Mouse (Mus musculus) lung, embryonic 14.5 days (tissue): ENCODE data around the gene Ptprd. TPM values are rescaled to one million over a fixed set of nuclear protein-coding genes. Genes with fewer than 3 reads are reported as not detected.

ENCODE experiments used
- ATAC-seq: fragments of 200-750 bp; cut with Nextera tagmentation; 2 replicates; pipeline ENCODE4 v1.8.0; 2017; ENCODE audit warnings: mild to moderate bottlenecking, moderate TSS enrichment, moderate library complexity; ENCODE audit not compliant: insufficient read depth
- DNase-seq: peaks from one replicate; pipeline ENCODE4 v3.0.0-alpha.2; 2015
- H3K27ac ChIP-seq: fragments of 300-500 bp; sonication (generic); 2 replicates; pipeline ENCODE4 v1.5.1; 2014; ENCODE audit warnings: low read depth, mild to moderate bottlenecking, moderate library complexity
- H3K27me3 ChIP-seq: fragments of 300-500 bp; sonication (generic); 2 replicates; pipeline ENCODE4 v1.6.1; 2014; ENCODE audit warnings: low read length, control low read depth; ENCODE audit not compliant: insufficient read depth
- H3K36me3 ChIP-seq: fragments of 300-500 bp; sonication (generic); 2 replicates; pipeline ENCODE4 v1.6.1; 2014; ENCODE audit warnings: control low read depth; ENCODE audit not compliant: insufficient read depth
- H3K4me1 ChIP-seq: fragments of 300-500 bp; sonication (generic); 2 replicates; pipeline ENCODE4 v1.6.1; 2014; ENCODE audit warnings: antibody characterized with exemption, control low read depth; ENCODE audit not compliant: insufficient read depth
- H3K4me2 ChIP-seq: fragments of 300-500 bp; sonication (generic); 2 replicates; pipeline ENCODE4 v1.6.1; 2014; ENCODE audit warnings: mild to moderate bottlenecking
- H3K4me3 ChIP-seq: fragments of 300-500 bp; sonication (generic); 2 replicates; pipeline ENCODE4 v1.5.1; 2014; ENCODE audit warnings: low read depth, low read length
- H3K9ac ChIP-seq: fragments of 300-500 bp; sonication (generic); 2 replicates; pipeline ENCODE4 v1.6.1; 2014
- H3K9me3 ChIP-seq: fragments of 300-500 bp; sonication (generic); 2 replicates; pipeline ENCODE4 v1.6.1; 2016; ENCODE audit warnings: low read depth, low read length, control low read depth
- CTCF ChIP-seq: IDR thresholded peaks from 2 replicates; pipeline ENCODE4 v1.5.1; 2016; ENCODE audit warnings: antibody characterized with exemption, low read depth
- WGBS: fragments of 180-500 bp; shearing (Covaris S2); extraction: QIAGEN DNeasy Blood & Tissue Kit; methylation state at CpG from one replicate; pipeline ENCODE4 v1.1.7; 2014; 5-methylcytosine and 5-hydroxymethylcytosine counted together
- polyA plus RNA-seq: library from polyadenylated mRNA; unstranded; fragments of >200 nt; fragmentation: Nextera tagmentation; extraction: Ambion mirVana; gene quantifications from 2 replicates; pipeline ENCODE4 v1.2.1, GENCODE M21; 2014

The Ptprd gene
- polyA plus RNA-seq, 1 experiment from 2014 or later, result 25.3 TPM

DNA sequence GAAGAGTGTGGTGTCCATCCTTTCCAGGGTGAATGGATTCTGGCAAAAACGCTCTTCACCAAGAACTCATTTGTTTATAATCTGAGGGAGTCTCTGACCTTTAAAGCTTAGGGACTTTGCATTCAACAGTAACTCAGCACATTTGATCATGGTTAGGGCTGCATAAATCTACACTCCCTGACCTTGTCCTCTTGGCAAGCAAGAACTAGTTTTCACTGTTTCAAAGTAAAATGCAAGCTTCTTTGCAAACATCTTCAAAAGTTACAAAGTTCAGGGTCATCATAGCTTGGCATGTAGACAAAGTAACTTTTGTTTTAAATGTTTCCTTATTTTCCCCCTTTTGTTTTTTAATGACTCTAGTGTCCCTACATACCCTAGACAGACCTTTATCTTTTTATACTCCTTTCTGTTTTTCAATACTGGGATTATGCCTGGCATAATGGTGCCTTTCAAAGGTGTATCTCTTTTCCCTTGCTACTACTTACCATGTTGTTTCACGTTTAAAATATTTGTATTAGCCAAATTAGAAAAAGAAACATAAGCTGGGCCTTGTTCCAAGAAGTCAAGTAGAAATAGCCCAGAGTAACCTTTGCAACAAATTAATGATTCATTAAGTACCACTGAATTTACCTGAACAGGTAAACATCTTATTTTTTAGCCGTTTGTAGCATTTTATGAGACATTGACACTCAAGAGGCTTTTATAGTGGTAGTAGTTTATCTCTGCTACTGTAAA, 1743.2 kb downstream of the Ptprd start:
- H3K9me3 ChIP-seq, result no peaks in the 10 kb centered on the region
- no peaks in the 10 kb centered on the region for H3K4me1 ChIP-seq
- 62% methylated on average over 3 of the region's 3 CpGs for WGBS
- ATAC-seq (no peak), DNase-seq (no peak)
- no peak overlapping the region for H3K27ac ChIP-seq
- no peaks in the 10 kb centered on the region for H3K27me3 ChIP-seq
- no peak overlapping the region for H3K9ac ChIP-seq
- H3K4me3 ChIP-seq, result no peak overlapping the region
- TF ChIP-seq CTCF, result no peak
- H3K4me2 ChIP-seq, result no peak overlapping the region
- no peaks in the 10 kb centered on the region for H3K36me3 ChIP-seq

DNA sequence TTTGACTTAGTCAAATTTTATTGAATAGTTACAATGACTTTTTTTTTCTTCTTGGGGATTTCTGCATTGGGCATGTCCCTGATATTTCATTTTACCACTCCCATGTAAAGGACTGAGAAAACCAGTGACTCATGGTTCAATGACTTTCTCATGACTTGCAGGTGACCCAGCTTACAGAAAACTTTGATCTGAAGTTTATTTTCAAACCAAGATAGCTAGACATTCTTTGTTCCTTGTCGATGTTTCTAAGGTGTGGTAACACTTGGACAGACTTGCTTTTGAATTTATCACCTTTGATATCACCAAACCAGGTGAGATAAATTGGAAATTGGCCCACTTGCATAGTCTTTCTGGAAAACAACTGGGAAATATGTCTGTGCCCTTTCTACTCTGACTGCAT, 1747.1 kb downstream of the Ptprd start:
- no peak overlapping the region for H3K4me3 ChIP-seq
- no peaks in the 10 kb centered on the region for H3K36me3 ChIP-seq
- H3K4me1 ChIP-seq, result no peaks in the 10 kb centered on the region
- no peak for ATAC-seq
- TF ChIP-seq CTCF, result no peak
- no peak overlapping the region for H3K9ac ChIP-seq
- DNase-seq, result no peak
- H3K27me3 ChIP-seq, result no peaks in the 10 kb centered on the region
- WGBS, result 64% methylated on average over 1 of the region's 1 CpGs
- no peak overlapping the region for H3K4me2 ChIP-seq
- no peaks in the 10 kb centered on the region for H3K9me3 ChIP-seq
- H3K27ac ChIP-seq, result no peak overlapping the region

DNA sequence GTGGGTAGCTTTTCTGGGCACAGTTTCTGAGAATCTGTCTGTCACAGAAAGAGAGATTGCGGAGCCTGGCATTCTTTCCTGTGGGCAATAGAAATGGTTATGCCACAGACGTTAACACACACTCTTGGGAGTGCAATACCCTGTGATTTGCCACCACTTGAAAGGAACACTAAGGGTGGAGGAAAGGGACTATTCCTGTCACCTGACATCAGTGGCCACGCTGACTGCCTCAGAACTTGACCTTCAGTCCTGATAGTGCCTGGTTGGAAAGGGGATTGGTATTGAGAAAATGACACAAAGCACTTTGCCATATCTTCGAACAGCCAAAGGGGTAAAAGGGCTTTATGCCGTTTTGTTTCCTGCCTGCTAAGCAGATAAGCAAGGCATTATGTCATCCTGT, 1750.4 kb downstream of the Ptprd start:
- no peaks in the 10 kb centered on the region for H3K9me3 ChIP-seq
- H3K4me1 ChIP-seq, result no peaks in the 10 kb centered on the region
- no peak overlapping the region for H3K9ac ChIP-seq
- no peak overlapping the region for H3K4me2 ChIP-seq
- no peaks in the 10 kb centered on the region for H3K36me3 ChIP-seq
- H3K27me3 ChIP-seq, result no peaks in the 10 kb centered on the region
- H3K4me3 ChIP-seq, result no peak overlapping the region
- H3K27ac ChIP-seq, result no peak overlapping the region
- WGBS, result 55% methylated on average over 5 of the region's 5 CpGs
- no peak for ATAC-seq
- no peak for DNase-seq
- no peak for TF ChIP-seq CTCF

DNA sequence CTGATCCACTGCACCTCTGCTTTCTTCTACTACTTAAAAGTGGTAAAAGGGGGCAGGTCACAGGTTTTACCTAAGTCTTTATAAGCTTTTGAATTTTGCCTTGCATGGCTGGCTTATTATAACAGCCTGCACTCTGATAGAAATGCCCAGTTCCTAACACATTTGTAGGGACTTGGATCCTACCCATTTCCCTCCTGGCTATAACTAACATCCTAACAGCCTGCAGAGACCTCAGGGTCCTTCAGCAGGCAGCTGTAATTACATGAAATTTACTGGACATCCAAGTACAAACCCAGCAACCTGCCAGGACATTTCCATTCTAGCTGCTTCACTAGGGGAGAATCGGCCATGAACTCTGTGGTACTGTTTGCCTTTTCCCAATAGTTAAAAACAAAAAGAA, 1751.2 kb downstream of the Ptprd start:
- TF ChIP-seq CTCF, result no peak
- H3K36me3 ChIP-seq, result no peaks in the 10 kb centered on the region
- H3K4me3 ChIP-seq, result no peak overlapping the region
- H3K4me1 ChIP-seq, result no peaks in the 10 kb centered on the region
- WGBS, result 83% methylated on average over 1 of the region's 1 CpGs
- H3K9me3 ChIP-seq, result no peaks in the 10 kb centered on the region
- no peak overlapping the region for H3K4me2 ChIP-seq
- DNase-seq (no peak), ATAC-seq (no peak)
- H3K27ac ChIP-seq, result no peak overlapping the region
- H3K9ac ChIP-seq, result no peak overlapping the region
- no peaks in the 10 kb centered on the region for H3K27me3 ChIP-seq

DNA sequence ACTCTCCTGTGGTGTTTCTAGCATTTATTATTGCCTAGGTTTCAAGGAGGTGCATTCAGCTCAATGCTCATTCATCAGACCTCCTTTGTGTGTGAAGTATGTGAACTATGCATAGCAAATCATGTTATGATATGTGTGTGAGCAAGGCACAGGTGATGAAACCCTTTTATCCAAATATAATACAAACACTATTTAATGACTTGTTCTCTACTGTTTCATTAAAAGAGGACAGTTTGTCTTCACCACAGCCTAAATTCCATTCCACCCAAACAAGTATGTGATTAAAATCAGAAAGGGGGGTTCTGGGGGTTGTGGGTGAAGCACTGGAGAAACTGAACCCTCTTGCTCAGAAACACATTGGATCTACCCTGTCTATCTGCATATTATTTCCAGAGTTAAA, 1752.1 kb downstream of the Ptprd start:
- no peak overlapping the region for H3K9ac ChIP-seq
- H3K9me3 ChIP-seq, result no peaks in the 10 kb centered on the region
- H3K27ac ChIP-seq, result no peak overlapping the region
- H3K4me3 ChIP-seq, result no peak overlapping the region
- no peak for TF ChIP-seq CTCF
- ATAC-seq, result no peak
- H3K4me2 ChIP-seq, result no peak overlapping the region
- no peaks in the 10 kb centered on the region for H3K27me3 ChIP-seq
- H3K4me1 ChIP-seq, result no peaks in the 10 kb centered on the region
- H3K36me3 ChIP-seq, result no peaks in the 10 kb centered on the region
- DNase-seq, result no peak

DNA sequence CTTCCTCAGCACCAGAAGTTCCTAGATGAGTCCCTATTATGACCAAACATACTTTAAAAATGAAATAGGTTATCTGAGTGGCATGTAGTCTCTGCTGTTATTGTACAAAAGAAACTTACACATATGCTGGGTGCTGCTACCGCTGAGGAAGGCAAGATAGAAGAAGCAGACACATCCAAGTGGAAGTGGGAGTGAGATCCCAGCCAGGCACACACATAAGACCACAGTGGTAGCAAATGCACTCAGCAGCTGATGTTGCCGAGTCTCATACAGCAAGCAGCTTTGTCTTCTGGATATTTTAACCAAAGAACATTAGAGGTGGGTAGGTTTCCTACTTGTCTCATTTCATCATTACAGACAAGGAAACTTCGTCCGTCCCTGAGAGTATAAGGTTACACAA, 1759.5 kb downstream of the Ptprd start:
- TF ChIP-seq CTCF, result no peak
- WGBS, result 68% methylated on average over 4 of the region's 4 CpGs
- no peaks in the 10 kb centered on the region for H3K4me1 ChIP-seq
- H3K9me3 ChIP-seq, result no peaks in the 10 kb centered on the region
- H3K4me3 ChIP-seq, result no peak overlapping the region
- no peak overlapping the region for H3K4me2 ChIP-seq
- no peaks in the 10 kb centered on the region for H3K36me3 ChIP-seq
- no peak overlapping the region for H3K27ac ChIP-seq
- no peak for DNase-seq
- H3K9ac ChIP-seq, result no peak overlapping the region
- no peak for ATAC-seq
- H3K27me3 ChIP-seq, result no peaks in the 10 kb centered on the region

DNA sequence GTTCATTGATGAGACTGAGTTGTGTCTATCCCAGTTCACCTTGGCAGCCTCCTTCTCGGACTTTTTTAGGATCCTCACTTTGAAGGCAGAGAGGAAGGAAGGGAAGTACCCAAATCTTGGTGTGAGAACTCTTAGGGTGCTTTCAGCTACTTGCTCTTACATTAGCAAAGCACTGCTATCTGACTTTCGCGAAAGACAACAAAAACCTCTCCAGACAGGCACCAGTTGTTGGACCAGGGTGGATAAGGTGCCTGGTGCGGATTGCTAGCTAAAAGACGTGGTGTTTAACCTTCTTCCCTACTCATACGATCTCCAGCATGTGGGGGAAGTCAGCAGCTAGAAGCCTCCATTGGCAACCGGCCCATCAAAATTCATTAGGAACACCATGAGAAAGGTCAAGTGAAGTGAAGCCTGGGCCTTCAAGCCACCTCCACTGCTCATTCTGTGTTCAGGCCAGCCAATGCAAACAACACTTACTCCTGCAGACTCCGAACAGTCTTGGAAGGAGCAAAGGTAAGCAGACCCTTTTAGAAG, 1760.7 kb downstream of the Ptprd start:
- no peak for TF ChIP-seq CTCF
- Histone ChIP-seq H3K4me3 (peak overlapping the region; percentile 82), H3K4me2 (peak overlapping the region; percentile 78), H3K9ac (no peak overlapping the region; the same call in 1 of the 2 replicates), H3K4me1 (no peaks in the 10 kb centered on the region), H3K27ac (0 out of 2 replicates have a peak overlapping the region, but pooled peaks have one; percentile 46), H3K27me3 (no peaks in the 10 kb centered on the region), H3K36me3 (no peaks in the 10 kb centered on the region), H3K9me3 (no peaks in the 10 kb centered on the region)
- peak; percentile 2; the same call in 1 of the 2 replicates for ATAC-seq
- DNase-seq, result peak; percentile 43
- WGBS, result 28% methylated on average over 8 of the region's 8 CpGs
